ENCODE assay signal across 7 mouse cellular contexts in genomic region chr1:180510442-180510841, GRCm38 (mm10). TPM values are rescaled to one million over a fixed set of nuclear protein-coding genes. Genes with fewer than 3 reads are reported as not detected.
DNase-seq lines count a peak whose midpoint lies in the region; ATAC-seq lines count a peak whose summit lies in the region.

No protein-coding gene starts in this region.

- intact Hi-C loops in left cerebral cortex, postnatal 36 days (cut with DNase I) = loop anchor here (1.0 to 5.0 kb wide), 2 partner anchors 27 to 57 kb away; partner anchors contain the start of genes Parp1 and Stum

- peak; percentile 78 for DNase-seq in right cerebral cortex, adult 18-20 months
- DNase-seq in right cerebral cortex, postnatal 4 days = no peak
- DNase-seq in left cerebral cortex, postnatal 36 days (ENCODE audit: low spot score in 2 of 2) = peak; percentile 66 to 72
- DNase-seq in retina, postnatal 1 day = peak; percentile 48
- no peak for DNase-seq in gastrocnemius, postnatal 4 days (ENCODE audit: low spot score in 2 of 2)
- no peak for DNase-seq in ovary, postnatal 14 days (ENCODE audit: low spot score)

- peak; percentile 18 to 42; a peak in 2 of 4 replicates for ATAC-seq in hematopoietic stem cell, adult 5-6 weeks (replicated peaks in 1 of 2; ENCODE audit: insufficient read depth in 1 of 2, low FRiP score in 2 of 2, low TSS enrichment in 1 of 2, low read depth in 1 of 2, poor library complexity in 2 of 2, severe bottlenecking in 2 of 2)

RNA-seq across cellular contexts. Expression of gene Stum, which starts 27.1 kb away (rescaled TPM):
- total RNA-seq in hematopoietic stem cell, adult 5-6 weeks (2017) = not detected in 2 replicates
- 100 to 1,000 TPM; 150 to 173 TPM for total RNA-seq in left cerebral cortex, postnatal 36 days (2021)
- total RNA-seq in gastrocnemius, postnatal 4 days (2021) = 1 to 10 TPM; 5.0 to 5.4 TPM

RNA-seq across cellular contexts. Expression of gene Parp1, which starts 58.3 kb away (rescaled TPM):
- total RNA-seq in hematopoietic stem cell, adult 5-6 weeks (2017) = 155 and 201 TPM in 2 replicates
- 10 to 100 TPM; 87.3 to 88.3 TPM for total RNA-seq in left cerebral cortex, postnatal 36 days (2021)
- 10 to 100 TPM; 81.5 to 86.3 TPM for total RNA-seq in gastrocnemius, postnatal 4 days (2021)

Comparison
In these comparisons a context has a peak if more than half of its experiments do, and no peak if none do; other contexts are left out.
1. DNase-seq: peak in right cerebral cortex, adult 18-20 months (single experiment), left cerebral cortex, postnatal 36 days (2 of 2) and retina, postnatal 1 day (single experiment); none in right cerebral cortex, postnatal 4 days (single experiment), gastrocnemius, postnatal 4 days (0 of 2) and ovary, postnatal 14 days (single experiment).
2. RNA of gene Stum, which starts 27.1 kb away (total RNA-seq): 150 to 173 TPM in left cerebral cortex, postnatal 36 days; 5.0 to 5.4 TPM in gastrocnemius, postnatal 4 days and not detected in hematopoietic stem cell, adult 5-6 weeks; every median in the first group is over 10 times any median in the second.